Mouse (Mus musculus) ovary, postnatal 10 days (tissue): ENCODE results near the gene Ap4s1.
"Not testable (repeated sequence)": the region's sequence is repeated elsewhere in the genome, so short reads cannot be mapped to it uniquely, and the experiment has no call there.

Experiments used
- DNase-seq: peaks from one replicate; pipeline ENCODE4 v3.0.0; 2022; ENCODE audit warnings: low spot score

Gene Ap4s1

DNA sequence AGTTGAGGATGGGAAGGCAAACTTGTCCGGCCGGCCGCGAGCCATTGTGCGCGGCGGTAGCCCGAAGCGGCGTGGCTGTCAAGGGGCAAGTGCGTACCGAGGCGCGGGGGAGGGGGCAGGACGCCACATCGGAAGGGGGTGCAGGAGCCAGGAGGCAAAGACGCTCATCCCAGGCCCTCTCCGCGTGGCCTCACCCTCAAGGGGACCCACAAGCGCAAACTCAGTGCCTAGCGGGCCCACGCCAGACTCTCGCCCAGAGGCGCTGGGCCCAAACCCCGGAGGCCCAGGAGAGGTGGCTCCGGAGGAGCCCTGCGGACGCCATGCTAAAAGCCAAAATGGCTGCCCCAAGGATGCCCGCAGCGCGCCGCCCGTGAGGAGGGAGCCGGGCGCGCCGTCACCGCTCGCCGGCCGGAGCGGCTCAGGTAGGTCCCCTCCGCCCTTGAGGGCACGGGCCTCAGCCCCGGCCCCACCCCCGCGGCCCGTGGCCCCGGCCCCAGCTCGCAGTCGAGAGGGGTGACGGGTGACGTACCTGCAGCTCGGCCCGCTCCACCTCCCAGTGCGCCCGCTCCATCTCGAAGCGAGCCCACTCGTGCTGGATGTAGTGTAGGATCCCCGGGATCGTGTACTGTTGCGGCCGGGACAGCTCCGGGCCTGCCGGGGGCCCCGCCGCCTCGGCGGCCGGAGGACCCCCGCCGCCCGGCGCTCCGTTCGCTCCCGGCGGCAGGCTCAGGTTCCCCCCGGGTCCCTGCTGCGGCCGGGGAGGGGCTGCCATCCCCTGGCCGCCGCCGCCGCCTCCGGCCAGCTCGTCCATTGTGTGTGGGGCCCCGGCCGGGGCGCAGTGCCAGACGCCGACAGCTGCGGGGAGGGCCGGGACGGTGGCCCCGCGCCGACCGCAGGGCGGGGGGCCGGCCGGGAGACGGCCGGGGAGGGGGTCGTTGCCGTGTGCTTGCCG lies at the start of gene Ap4s1:
Gene Ap4s1 (plus strand): TSS at position 141 of the 952 bp plus-strand sequence.
- DNase-seq: peak; percentile 52

DNA sequence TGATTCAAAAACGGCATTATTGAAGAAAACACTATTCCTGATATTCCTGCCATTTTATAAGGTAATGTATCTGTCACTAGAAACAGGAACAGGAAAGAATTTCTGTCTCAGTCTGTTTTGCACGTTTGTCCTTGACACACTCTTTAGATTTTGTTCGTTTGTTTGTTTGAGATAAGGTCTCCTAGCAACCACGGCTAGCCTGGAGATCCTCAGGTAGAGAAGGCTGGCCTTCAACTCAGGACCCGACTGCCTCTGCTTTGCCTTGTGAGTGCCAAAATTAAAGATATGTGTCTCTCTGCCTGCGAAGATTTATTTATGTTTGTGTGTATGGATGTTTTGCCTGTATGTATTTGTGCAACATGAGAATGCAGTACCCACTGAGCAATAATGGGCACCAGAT lies 49.0 kb upstream of the Ap4s1 start:
- DNase-seq: no peak

- not testable (repeated sequence) for DNase-seq
Measured at GRCm38 (mm10) chr12:51649401-51649800, 41.4 kb upstream of the Ap4s1 start.

DNA sequence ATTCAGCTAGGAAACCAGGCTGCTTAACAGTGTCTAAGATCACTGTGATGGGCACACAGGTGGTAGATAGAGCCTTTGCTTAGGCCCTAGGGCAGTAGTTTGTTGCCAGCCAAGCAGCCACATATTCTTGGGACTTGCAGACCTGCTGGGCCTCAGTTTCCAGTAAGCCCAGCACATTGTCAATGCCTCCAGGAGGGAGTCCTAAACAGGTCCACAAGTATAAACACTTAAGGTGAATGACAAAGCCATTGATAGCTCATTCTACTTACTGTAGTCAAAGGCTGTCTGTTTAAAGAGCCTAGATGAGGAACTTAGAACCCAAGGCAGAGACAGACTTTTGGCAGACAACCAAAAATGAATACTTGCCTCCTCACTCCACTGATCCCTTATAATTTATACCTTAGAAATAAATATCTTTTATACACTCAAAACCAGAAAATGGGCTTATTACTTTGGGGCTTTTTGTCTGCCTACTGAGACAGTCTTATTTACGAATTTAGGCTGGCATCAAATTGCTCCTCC lies 34.8 kb upstream of the Ap4s1 start:
- DNase-seq: no peak

DNA sequence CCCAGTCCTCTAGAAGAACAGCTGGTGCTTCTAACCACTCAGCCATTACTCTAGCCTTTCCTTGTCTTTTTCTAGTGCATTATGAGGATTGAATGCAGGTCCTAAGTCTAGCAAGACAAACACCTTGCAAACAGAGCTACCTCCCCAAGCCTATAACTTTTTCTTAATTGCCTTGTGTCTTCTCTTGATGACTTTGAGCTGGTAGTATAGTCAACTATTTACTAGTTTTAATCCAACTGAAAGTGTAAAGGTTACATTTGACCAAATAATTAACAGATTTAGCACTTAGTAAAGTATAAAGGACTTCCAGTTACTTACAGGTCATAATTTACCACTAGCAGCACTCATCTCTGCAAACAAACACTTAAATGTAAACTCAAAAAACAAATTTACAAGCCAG lies 27.8 kb upstream of the Ap4s1 start:
- DNase-seq: no peak

- DNase-seq: no peak
Measured at GRCm38 (mm10) chr12:51663908-51664307, 26.9 kb upstream of the Ap4s1 start.

DNA sequence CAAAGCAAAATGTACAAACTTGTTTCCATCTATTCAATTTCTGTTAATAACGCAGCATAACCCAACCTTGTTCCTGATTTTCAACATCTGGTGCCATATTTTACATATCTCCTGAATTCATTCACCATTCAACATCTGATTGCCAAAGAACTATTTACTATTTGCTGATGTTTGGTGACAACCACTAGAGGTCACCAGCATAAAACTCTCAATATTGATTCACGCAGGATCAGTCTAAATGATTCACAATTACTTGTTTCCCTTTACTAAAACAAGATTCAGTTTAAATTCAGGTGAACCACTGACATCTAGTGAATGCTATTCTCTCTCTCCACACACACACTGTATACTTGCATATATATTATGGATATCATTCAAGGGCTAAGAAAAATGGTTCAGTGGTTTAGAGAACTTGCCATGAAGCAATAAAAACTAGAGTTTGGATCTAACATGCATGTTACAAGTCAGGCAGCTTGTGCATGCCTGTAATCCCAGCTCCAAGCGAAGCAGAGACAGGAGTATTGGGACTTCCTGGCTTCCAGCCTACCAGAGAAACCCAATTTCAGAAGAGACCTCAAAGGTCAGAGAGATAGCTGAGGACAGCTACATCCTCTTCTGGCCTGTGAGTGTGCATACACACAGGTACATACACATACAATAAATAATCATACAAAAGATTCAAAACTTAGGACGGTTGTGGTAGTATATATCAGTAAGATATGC lies 24.0 kb upstream of the Ap4s1 start:
- DNase-seq: no peak

- DNase-seq: no peak
Measured at GRCm38 (mm10) chr12:51671231-51671891, 19.5 kb upstream of the Ap4s1 start.

- no peak for DNase-seq
Measured at GRCm38 (mm10) chr12:51673270-51673669, 17.6 kb upstream of the Ap4s1 start.

GRCm38 (mm10) chr12:51676442-51676841 lies 14.4 kb upstream of the Ap4s1 start:
- DNase-seq: no peak

- DNase-seq: no peak
Measured at GRCm38 (mm10) chr12:51678844-51679243, 12.0 kb upstream of the Ap4s1 start.

DNA sequence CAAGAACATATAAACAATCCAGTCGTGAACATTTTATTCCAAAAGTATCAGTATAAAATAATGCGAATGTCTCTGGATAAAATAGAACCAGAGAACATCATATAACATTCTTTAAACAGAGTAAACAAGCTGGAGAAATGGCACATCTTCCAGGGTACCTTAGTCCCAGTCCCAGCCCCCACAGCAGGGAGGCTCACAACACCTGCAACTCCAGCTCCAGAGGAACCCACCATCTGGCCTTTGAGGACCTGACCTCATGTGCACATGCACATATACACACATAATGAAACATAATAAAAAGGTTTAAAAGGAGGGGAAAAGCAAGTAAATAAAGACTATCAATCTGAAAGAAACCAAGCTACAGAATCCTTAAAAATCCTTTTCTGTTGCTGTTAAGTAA lies 2.3 kb upstream of the Ap4s1 start:
- no peak for DNase-seq

GRCm38 (mm10) chr12:51691845-51692632 lies 1.2 kb downstream of the Ap4s1 start, which contains the start of gene Strn3:
Gene Strn3, minus strand, starts transcription at chr12:51691897.
- peak; percentile 78 for DNase-seq

DNA sequence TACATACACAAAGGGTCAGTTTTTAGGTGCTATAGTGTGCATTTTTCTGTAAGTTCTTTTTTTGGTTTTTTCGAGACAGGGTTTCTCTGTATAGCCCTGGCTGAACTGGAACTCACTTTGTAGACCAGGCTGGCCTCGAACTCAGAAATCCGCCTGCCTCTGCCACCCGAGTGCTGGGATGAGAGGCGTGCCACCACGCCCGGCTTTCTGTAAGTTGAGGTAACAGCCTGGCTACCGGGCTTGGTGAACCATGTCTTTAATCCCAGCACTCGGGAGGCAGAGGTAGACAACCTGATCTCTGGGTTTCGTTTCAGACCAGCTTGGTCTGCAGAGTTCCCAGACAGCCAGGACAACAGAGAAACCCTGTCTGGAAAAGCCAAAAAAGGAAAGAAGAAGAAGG lies 2.0 kb downstream of the Ap4s1 start:
- DNase-seq: not testable (repeated sequence)

- no peak for DNase-seq
Measured at GRCm38 (mm10) chr12:51693419-51693818, 2.6 kb downstream of the Ap4s1 start.

GRCm38 (mm10) chr12:51694096-51694495 lies 3.3 kb downstream of the Ap4s1 start:
- no peak for DNase-seq

DNA sequence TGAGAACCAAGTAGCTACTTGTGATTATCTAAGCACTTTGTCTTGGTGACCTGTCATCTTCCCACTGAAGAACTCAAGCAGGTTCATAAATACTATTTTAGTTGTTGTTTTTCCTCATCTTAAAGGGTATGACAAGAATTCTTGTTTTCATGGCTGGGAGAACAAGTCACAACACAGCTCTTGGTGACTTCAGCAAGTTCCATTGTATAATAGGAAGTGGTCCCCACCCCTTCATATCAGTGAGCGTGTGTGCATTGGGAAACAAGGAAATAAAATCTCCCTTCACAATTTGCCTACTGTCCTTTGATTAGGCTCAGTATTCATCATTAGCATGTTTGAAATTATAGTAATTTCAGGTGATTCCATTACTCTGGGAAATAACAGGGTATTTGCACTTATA lies 4.1 kb downstream of the Ap4s1 start:
- DNase-seq: no peak

GRCm38 (mm10) chr12:51696157-51696556 lies 5.3 kb downstream of the Ap4s1 start:
- no peak for DNase-seq

DNA sequence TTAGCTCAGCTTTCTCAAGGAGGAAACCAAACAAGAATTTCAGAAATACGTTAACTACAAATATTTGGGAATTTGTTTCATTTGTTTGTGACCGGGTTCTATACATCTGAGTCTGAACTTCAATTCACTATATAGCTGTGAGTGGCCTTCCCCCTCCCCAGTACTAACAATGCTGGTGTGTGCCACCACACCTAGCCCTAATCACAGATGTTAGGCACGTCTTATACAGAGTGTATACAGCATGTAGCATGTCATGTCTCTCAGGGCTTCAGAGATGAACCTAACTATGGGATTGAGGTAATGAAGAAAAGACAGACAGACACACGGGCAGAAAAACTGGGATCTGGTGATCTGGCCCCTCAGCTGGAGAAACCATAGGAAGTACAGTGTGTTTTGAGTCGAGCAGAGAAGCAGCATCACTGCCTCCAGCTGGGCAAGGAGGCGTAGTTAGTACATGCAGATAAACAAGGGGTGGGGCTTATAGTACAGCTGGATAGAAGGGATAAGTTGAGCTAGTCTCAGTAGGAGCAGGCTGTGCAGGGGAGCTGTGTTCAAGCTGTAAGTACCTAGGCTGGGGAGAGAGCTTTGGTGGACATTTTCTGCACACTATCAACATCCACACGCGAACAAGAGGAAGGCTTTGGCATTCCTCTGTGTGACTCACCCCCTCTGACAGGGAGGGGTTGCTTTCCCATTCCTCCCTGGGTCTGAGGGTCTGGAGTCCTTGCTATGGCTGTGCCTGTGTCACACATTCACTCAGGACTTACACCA lies 9.0 kb downstream of the Ap4s1 start:
- no peak for DNase-seq

DNA sequence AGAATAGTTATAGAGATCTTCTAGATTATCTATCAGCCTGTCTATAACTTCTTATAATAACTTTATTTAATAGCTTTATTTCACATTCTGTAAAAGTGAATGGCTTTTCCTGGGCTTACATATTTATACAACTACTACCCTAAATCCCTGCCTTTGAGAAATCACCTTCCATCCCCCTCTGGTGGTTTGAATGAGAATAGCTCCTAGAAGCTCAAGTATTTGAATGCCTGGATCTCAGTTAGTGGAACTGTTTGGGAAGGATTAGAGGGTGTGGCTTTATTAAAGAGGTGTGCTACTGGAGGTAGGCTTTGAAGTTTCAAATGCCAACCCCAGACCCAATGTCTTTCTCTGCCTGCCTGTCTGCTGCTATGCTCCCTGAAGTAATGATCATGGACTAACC lies 10.9 kb downstream of the Ap4s1 start:
- no peak for DNase-seq

- DNase-seq: no peak
Measured at GRCm38 (mm10) chr12:51703859-51704258, 13.0 kb downstream of the Ap4s1 start.
